Mouse (Mus musculus): ENCODE data around the gene Srrt. TPM values are rescaled to one million over a fixed set of nuclear protein-coding genes. Genes with fewer than 3 reads are reported as not detected.

Gene Srrt
- polyA plus RNA-seq, 1 experiment from 2014 or later, result 101 TPM

DNA sequence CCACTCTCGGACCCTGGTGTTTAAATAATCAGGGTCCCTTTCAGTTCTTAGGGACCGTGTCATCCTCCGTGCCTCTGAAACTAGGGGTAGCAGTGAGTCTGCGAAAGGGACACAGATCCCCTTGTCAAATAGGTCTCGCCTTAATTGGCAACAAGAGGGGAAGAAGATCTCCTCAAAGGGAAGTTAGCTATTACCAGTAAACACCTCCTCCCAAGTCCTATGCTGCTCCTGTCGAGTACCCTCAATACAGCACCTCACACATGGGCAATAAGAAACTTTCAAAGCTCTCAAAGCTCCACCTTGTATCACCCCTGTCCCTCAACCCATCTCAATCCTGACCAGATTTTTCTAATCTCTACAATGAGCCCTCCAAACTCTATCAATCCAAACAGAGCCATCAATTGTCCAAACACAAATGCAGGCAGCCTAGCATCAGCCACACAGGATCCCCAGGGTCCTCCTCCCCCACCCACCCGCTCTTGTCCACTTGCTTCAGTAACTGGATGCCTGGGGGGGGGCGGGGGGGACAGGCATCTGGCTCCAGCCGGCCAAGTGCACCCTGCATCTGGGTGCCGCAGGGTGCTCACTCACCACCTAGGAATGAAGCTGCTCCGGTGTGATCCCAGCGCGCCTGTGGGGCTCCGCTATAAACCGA, 25.5 kb upstream of the Srrt start:
- Histone ChIP-seq H3K4me3 (ENCODE audit: low read depth, low read length) (peak overlapping the region; percentile 70), H3K4me1 (ENCODE audit: control insufficient read depth, insufficient read depth, low read length) (0 out of 2 replicates have a peak, but pooled peaks cover 6% of the 10 kb centered on the region), H3K36me3 (ENCODE audit: control insufficient read depth, insufficient read depth, low read length) (peaks cover 4% of the 10 kb centered on the region; the same call in 1 of the 2 replicates), H3K27ac (replicated peaks; ENCODE audit: low read depth, low read length) (no peak overlapping the region), H3K4me2 (ENCODE audit: low read depth, low read length) (peak overlapping the region; percentile 96), H3K27me3 (replicated peaks; ENCODE audit: control insufficient read depth, insufficient read depth, low read length) (no peaks in the 10 kb centered on the region), H3K9me3 (ENCODE audit: control insufficient read depth, low read length) (no peaks in the 10 kb centered on the region), H3K9ac (ENCODE audit: low read depth, low read length) (peak overlapping the region; percentile 81)
- WGBS, result 14% methylated on average over 15 of the region's 15 CpGs
- ATAC-seq (ENCODE audit: low read depth) (no peak), DNase-seq (ENCODE audit: low spot score) (no peak)

GRCm38 (mm10) chr5:137330910-137331309, 23.4 kb upstream of the Srrt start:
- Histone ChIP-seq H3K36me3 (ENCODE audit: control insufficient read depth, insufficient read depth, low read length) (peaks cover 19% of the 10 kb centered on the region; the same call in 1 of the 2 replicates), H3K4me2 (ENCODE audit: low read depth, low read length) (no peak overlapping the region), H3K27me3 (replicated peaks; ENCODE audit: control insufficient read depth, insufficient read depth, low read length) (no peaks in the 10 kb centered on the region), H3K9me3 (ENCODE audit: control insufficient read depth, low read length) (no peaks in the 10 kb centered on the region), H3K27ac (replicated peaks; ENCODE audit: low read depth, low read length) (no peak overlapping the region), H3K4me1 (ENCODE audit: control insufficient read depth, insufficient read depth, low read length) (0 out of 2 replicates have a peak, but pooled peaks cover 3% of the 10 kb centered on the region), H3K4me3 (ENCODE audit: low read depth, low read length) (no peak overlapping the region), H3K9ac (ENCODE audit: low read depth, low read length) (no peak overlapping the region)
- WGBS, result 81% methylated on average over 7 of the region's 7 CpGs
- no peak for ATAC-seq (ENCODE audit: low read depth)
- DNase-seq (ENCODE audit: low spot score), result no peak

GRCm38 (mm10) chr5:137320996-137321395, 13.5 kb upstream of the Srrt start:
- Histone ChIP-seq H3K4me3 (ENCODE audit: low read depth, low read length) (no peak overlapping the region), H3K4me2 (ENCODE audit: low read depth, low read length) (no peak overlapping the region), H3K4me1 (ENCODE audit: control insufficient read depth, insufficient read depth, low read length) (no peaks in the 10 kb centered on the region), H3K36me3 (ENCODE audit: control insufficient read depth, insufficient read depth, low read length) (peaks cover 73% of the 10 kb centered on the region), H3K27me3 (replicated peaks; ENCODE audit: control insufficient read depth, insufficient read depth, low read length) (no peaks in the 10 kb centered on the region), H3K9me3 (ENCODE audit: control insufficient read depth, low read length) (no peaks in the 10 kb centered on the region), H3K9ac (ENCODE audit: low read depth, low read length) (no peak overlapping the region), H3K27ac (replicated peaks; ENCODE audit: low read depth, low read length) (no peak overlapping the region)
- no peak for ATAC-seq (ENCODE audit: low read depth)
- 96% methylated on average over 3 of the region's 3 CpGs for WGBS
- no peak for DNase-seq (ENCODE audit: low spot score)

GRCm38 (mm10) chr5:137318570-137318969, 11.1 kb upstream of the Srrt start:
- 88% methylated on average over 1 of the region's 1 CpGs for WGBS

GRCm38 (mm10) chr5:137317361-137317760, 9.9 kb upstream of the Srrt start:
- 91% methylated on average over 8 of the region's 8 CpGs for WGBS
- no peaks in the 10 kb centered on the region for H3K9me3 ChIP-seq (ENCODE audit: control insufficient read depth, low read length)
- no peak for DNase-seq (ENCODE audit: low spot score)
- H3K4me3 ChIP-seq (ENCODE audit: low read depth, low read length), result no peak overlapping the region
- H3K27me3 ChIP-seq (replicated peaks; ENCODE audit: control insufficient read depth, insufficient read depth, low read length), result no peaks in the 10 kb centered on the region
- H3K4me2 ChIP-seq (ENCODE audit: low read depth, low read length), result no peak overlapping the region
- peaks cover 54% of the 10 kb centered on the region for H3K36me3 ChIP-seq (ENCODE audit: control insufficient read depth, insufficient read depth, low read length)
- no peak for ATAC-seq (ENCODE audit: low read depth)
- peaks cover 18% of the 10 kb centered on the region for H3K4me1 ChIP-seq (ENCODE audit: control insufficient read depth, insufficient read depth, low read length)
- no peak overlapping the region for H3K9ac ChIP-seq (ENCODE audit: low read depth, low read length)
- H3K27ac ChIP-seq (replicated peaks; ENCODE audit: low read depth, low read length), result no peak overlapping the region

More at GRCm38 (mm10) chr5:137318570-137318969, 11.1 kb upstream of the Srrt start:
- no peak for DNase-seq (ENCODE audit: low spot score)
- H3K4me2 ChIP-seq (ENCODE audit: low read depth, low read length), result no peak overlapping the region
- H3K4me3 ChIP-seq (ENCODE audit: low read depth, low read length), result no peak overlapping the region
- H3K36me3 ChIP-seq (ENCODE audit: control insufficient read depth, insufficient read depth, low read length), result peaks cover 64% of the 10 kb centered on the region
- no peak overlapping the region for H3K9ac ChIP-seq (ENCODE audit: low read depth, low read length)
- no peaks in the 10 kb centered on the region for H3K9me3 ChIP-seq (ENCODE audit: control insufficient read depth, low read length)
- H3K4me1 ChIP-seq (ENCODE audit: control insufficient read depth, insufficient read depth, low read length), result peaks cover 11% of the 10 kb centered on the region
- H3K27ac ChIP-seq (replicated peaks; ENCODE audit: low read depth, low read length), result no peak overlapping the region
- ATAC-seq (ENCODE audit: low read depth), result no peak
- no peaks in the 10 kb centered on the region for H3K27me3 ChIP-seq (replicated peaks; ENCODE audit: control insufficient read depth, insufficient read depth, low read length)

GRCm38 (mm10) chr5:137315084-137315903, 7.8 kb upstream of the Srrt start:
- Histone ChIP-seq H3K9me3 (ENCODE audit: control insufficient read depth, low read length) (no peaks in the 10 kb centered on the region), H3K27ac (replicated peaks; ENCODE audit: low read depth, low read length) (peak overlapping the region; percentile 95), H3K27me3 (replicated peaks; ENCODE audit: control insufficient read depth, insufficient read depth, low read length) (no peaks in the 10 kb centered on the region), H3K4me3 (ENCODE audit: low read depth, low read length) (peak overlapping the region; percentile 64; the same call in 1 of the 2 replicates), H3K9ac (ENCODE audit: low read depth, low read length) (peak overlapping the region; percentile 91; the same call in 1 of the 2 replicates), H3K4me2 (ENCODE audit: low read depth, low read length) (peak overlapping the region; percentile 85; the same call in 1 of the 2 replicates), H3K36me3 (ENCODE audit: control insufficient read depth, insufficient read depth, low read length) (peaks cover 56% of the 10 kb centered on the region), H3K4me1 (ENCODE audit: control insufficient read depth, insufficient read depth, low read length) (peaks cover 26% of the 10 kb centered on the region)
- 50% methylated on average over 27 of the region's 30 CpGs for WGBS
- DNase-seq (ENCODE audit: low spot score) (no peak), ATAC-seq (ENCODE audit: low read depth) (no peak)

DNA sequence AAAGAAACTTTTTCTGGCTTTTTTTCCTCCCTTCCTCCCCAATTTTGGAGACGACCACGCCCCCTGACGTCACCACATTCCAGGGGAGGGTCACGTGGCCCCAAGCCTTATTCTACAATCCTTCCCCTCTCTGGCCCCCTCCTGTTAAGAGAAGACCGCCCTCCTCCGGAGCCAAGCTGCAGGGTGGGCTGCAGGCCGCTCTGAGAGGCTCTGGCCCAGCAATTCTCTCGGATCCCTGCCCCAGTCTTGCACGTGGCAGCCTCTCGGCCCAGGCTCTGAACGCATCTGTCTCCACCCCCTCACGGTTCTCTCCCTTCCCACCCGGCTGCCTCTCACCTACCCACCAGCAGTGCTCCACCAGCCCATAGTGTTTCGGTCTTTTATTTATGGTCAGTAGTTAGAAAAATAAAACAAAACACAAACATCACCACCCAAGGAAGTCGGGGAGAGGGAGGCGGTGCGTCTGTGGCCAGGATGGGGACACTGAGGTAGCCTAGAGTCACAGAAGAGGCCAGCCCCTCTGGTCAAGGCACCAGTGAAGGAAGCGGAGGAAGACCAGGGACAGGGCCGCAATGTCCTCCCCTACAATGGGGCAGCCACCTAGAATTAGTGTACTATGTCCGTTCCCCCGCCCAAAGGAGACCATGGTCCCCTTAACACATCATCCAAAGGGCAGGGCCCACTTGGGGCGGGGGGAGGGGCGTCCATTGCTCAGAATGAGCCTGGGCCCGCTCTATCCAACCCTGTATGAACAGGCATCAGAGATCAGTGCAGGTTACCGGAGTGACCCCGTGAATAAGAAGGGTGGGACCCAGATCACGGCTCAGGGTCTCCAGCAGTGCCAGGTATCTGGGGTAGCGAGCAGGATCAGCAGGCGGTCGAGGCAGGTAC, 7.0 kb upstream of the Srrt start, which contains the start of gene Trip6:
Trip6 (minus strand) TSS at position 212 of the 891 bp plus-strand sequence.
- H3K4me2 ChIP-seq (ENCODE audit: low read depth, low read length), result peak within 1 kb of the TSS; percentile 85
- H3K27ac ChIP-seq (replicated peaks; ENCODE audit: low read depth, low read length), result peak within 1 kb of the TSS; percentile 95
- peaks cover 56% of the 10 kb centered on the region for H3K36me3 ChIP-seq (ENCODE audit: control insufficient read depth, insufficient read depth, low read length)
- peak; percentile 95 for ATAC-seq (ENCODE audit: low read depth)
- no peaks in the 10 kb centered on the region for H3K9me3 ChIP-seq (ENCODE audit: control insufficient read depth, low read length)
- DNase-seq (ENCODE audit: low spot score), result peak; percentile 99
- peaks cover 26% of the 10 kb centered on the region for H3K4me1 ChIP-seq (ENCODE audit: control insufficient read depth, insufficient read depth, low read length)
- peak within 1 kb of the TSS; percentile 91 for H3K9ac ChIP-seq (ENCODE audit: low read depth, low read length)
- WGBS, result 13% methylated on average over 28 of the region's 30 CpGs
- H3K4me3 ChIP-seq (ENCODE audit: low read depth, low read length), result peak within 1 kb of the TSS; percentile 64
- H3K27me3 ChIP-seq (replicated peaks; ENCODE audit: control insufficient read depth, insufficient read depth, low read length), result no peaks in the 10 kb centered on the region
